Mouse (Mus musculus) MEL (cell line): Measurements from ENCODE around the gene Gm28042.

Experiments
- CHD2 ChIP-seq: IDR thresholded peaks from 2 replicates; pipeline ENCODE4 v1.6.1; 2011; ENCODE audit warnings: low read length, improper control_type of control experiment
- CTCF ChIP-seq, 3 experiments: IDR thresholded peaks in 2 of 3; conservative IDR thresholded peaks in 1 of 3; 2 replicates each; pipeline ENCODE4 v1.5.1; 2011 to 2012; ENCODE audit warnings: low read length in 3 of 3, low read depth in 2 of 3, mild to moderate bottlenecking in 2 of 3, improper control_type of control experiment in 1 of 3, inconsistent platforms in 1 of 3, mixed read lengths in 1 of 3, moderate library complexity in 1 of 3; ENCODE audit not compliant: control insufficient read depth in 1 of 3, insufficient read depth in 1 of 3, poor library complexity in 1 of 3, severe bottlenecking in 1 of 3
- E2F4 ChIP-seq: IDR thresholded peaks from 2 replicates; pipeline ENCODE4 v1.6.1; 2011; ENCODE audit warnings: low read depth, low read length, improper control_type of control experiment, borderline replicate concordance
- ELF1 ChIP-seq: IDR thresholded peaks from 2 replicates; pipeline ENCODE4 v1.6.1; 2014; ENCODE audit warnings: low read depth, mild to moderate bottlenecking, inconsistent platforms, low read length, improper control_type of control experiment, moderate library complexity
- EP300 ChIP-seq, 2 experiments: IDR thresholded peaks; 2 replicates each; pipeline ENCODE4 v1.6.1; 2011; ENCODE audit warnings: improper control_type of control experiment in 2 of 2, low read length in 2 of 2, low read depth in 1 of 2, mild to moderate bottlenecking in 1 of 2
- HCFC1 ChIP-seq: IDR thresholded peaks from 2 replicates; pipeline ENCODE4 v1.6.1; 2012; ENCODE audit warnings: low read depth, mild to moderate bottlenecking, inconsistent platforms, low read length, improper control_type of control experiment, moderate library complexity
- POLR2A ChIP-seq, 2 experiments: IDR thresholded peaks; 2 replicates each; pipeline ENCODE4 v1.6.1; 2011 to 2012; ENCODE audit warnings: low read length in 2 of 2, mild to moderate bottlenecking in 2 of 2, control low read depth in 1 of 2, improper control_type of control experiment in 1 of 2, low read depth in 1 of 2, moderate library complexity in 1 of 2; ENCODE audit not compliant: control insufficient read depth in 1 of 2, insufficient read depth in 1 of 2, poor library complexity in 1 of 2
- RCOR1 ChIP-seq: IDR thresholded peaks from 2 replicates; pipeline ENCODE4 v1.6.1; 2012; ENCODE audit warnings: low read depth, mild to moderate bottlenecking, inconsistent platforms, low read length, improper control_type of control experiment
- SIN3A ChIP-seq: IDR thresholded peaks from 2 replicates; pipeline ENCODE4 v1.6.1; 2012; ENCODE audit warnings: low read length, improper control_type of control experiment, inconsistent platforms
- ZMIZ1 ChIP-seq: IDR thresholded peaks from 2 replicates; pipeline ENCODE4 v1.6.1; 2012; ENCODE audit warnings: low read depth, mild to moderate bottlenecking, inconsistent platforms, low read length, improper control_type of control experiment, moderate library complexity

DNA sequence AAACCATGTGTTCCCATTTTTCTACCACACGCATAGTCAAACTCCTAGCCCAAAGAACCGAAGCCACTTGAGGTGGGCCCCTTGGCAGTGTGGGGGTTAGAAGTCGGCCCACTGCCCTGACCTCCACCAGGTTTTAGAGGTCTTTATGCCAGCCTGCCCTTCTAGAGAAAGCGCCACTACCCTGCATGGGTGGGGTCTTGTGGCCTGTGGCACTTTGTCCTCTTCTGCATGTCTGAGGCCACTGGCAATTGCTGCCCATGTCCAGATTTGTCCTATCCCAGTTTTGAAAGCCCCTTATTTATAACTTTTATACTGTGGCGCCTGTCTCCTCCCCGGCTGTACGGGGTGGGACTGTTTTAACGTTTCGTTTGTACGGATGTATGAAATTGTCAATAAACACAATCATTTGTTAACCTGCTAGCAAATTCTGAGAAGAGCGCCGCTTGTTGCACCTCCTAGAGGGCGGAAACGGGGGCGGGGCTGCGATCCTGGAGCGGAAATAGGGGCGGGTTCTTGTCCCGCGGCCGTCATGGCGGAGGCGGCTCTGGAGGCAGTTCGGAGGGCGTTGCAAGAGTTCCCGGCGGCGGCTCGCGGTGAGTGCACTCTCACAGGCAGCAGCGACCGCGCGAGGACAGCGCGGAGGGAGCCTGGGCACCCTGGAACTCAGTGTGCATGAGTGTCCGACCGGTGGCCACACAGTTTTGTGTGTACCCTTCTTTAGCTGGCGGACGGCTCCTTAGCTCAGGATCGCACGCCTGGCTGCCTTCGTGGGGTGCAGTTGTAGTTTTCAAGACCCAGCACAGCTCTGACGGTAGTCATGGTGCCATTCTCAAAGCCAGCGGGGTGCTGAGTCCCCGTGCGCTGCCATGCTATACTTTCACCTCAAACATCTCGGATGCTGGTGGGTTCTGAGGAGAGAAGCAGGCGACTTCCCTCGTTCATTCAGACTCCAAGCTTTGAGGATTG, at the start of gene Gm28042, which contains the start of gene Jmjd7:
- no peak for TF ChIP-seq CTCF (IDR thresholded peaks at IDR 0.05 in 2 of 3, conservative IDR thresholded peaks at IDR 0.05 in 1 of 3; ENCODE audit: control insufficient read depth in 1 of 3, insufficient read depth in 1 of 3, low read depth in 2 of 3, low read length in 3 of 3, poor library complexity in 1 of 3, severe bottlenecking in 1 of 3)
- TF ChIP-seq ELF1 = no peak
- TF ChIP-seq E2F4 = no peak
- peak; percentile 75 to 93; a peak in 3 of 4 replicates for TF ChIP-seq POLR2A (IDR thresholded peaks at IDR 0.05; ENCODE audit: control insufficient read depth in 1 of 2, insufficient read depth in 1 of 2, low read depth in 1 of 2, low read length in 2 of 2, poor library complexity in 1 of 2)
- TF ChIP-seq EP300 (IDR thresholded peaks at IDR 0.05; ENCODE audit: low read depth in 1 of 2, low read length in 2 of 2) = no peak
- TF ChIP-seq HCFC1 = no peak
- TF ChIP-seq SIN3A = 0 out of 2 replicates have a peak, but pooled peaks have one; percentile 1
- TF ChIP-seq RCOR1 = no peak
- no peak for TF ChIP-seq CHD2
- 0 out of 2 replicates have a peak, but pooled peaks have one; percentile 33 for TF ChIP-seq ZMIZ1
